Mouse (Mus musculus) small intestine, adult 2 months (tissue): Measurements from ENCODE around the gene Unc5cl. TPM values are rescaled to one million over a fixed set of nuclear protein-coding genes. Genes with fewer than 3 reads are reported as not detected.
A peak's percentile ranks its signal among the peaks of the same experiment; 100 is the strongest.

Experiments used
- H3K27ac ChIP-seq: fragments of 200-500 bp; 2 replicates; pipeline ENCODE4 v1.5.1; 2012; ENCODE audit warnings: low read depth, low read length, control low read depth, inconsistent platforms; ENCODE audit not compliant: insufficient read depth
- H3K27me3 ChIP-seq: fragments of 200-500 bp; 2 replicates; pipeline ENCODE4 v1.6.1; 2012; ENCODE audit warnings: mild to moderate bottlenecking, moderate library complexity, low read length, inconsistent platforms; ENCODE audit not compliant: control insufficient read depth, insufficient read depth
- H3K36me3 ChIP-seq: fragments of 200-500 bp; 2 replicates; pipeline ENCODE4 v1.6.1; 2012; ENCODE audit warnings: mild to moderate bottlenecking, low read length, control low read depth, inconsistent platforms; ENCODE audit not compliant: control insufficient read depth, insufficient read depth
- H3K4me1 ChIP-seq: fragments of 200-500 bp; 2 replicates; pipeline ENCODE4 v1.6.1; 2012; ENCODE audit warnings: low read length, inconsistent platforms, mixed read lengths; ENCODE audit not compliant: control insufficient read depth, insufficient read depth, insufficient read length
- H3K4me3 ChIP-seq: fragments of 200-500 bp; 2 replicates; pipeline ENCODE4 v1.5.1; 2012; ENCODE audit warnings: low read depth, mild to moderate bottlenecking, control low read depth, inconsistent platforms, low read length, moderate library complexity
- CTCF ChIP-seq: fragments of 200-500 bp; IDR thresholded peaks from 2 replicates; pipeline ENCODE4 v1.5.1; 2012; ENCODE audit warnings: low read depth, mild to moderate bottlenecking, control low read depth, inconsistent platforms, low read length, moderate library complexity, mixed read lengths; ENCODE audit not compliant: insufficient replicate concordance, insufficient read length; ENCODE audit errors: extremely low read depth
- POLR2A ChIP-seq: fragments of 200-500 bp; IDR thresholded peaks from 2 replicates; pipeline ENCODE4 v1.6.1; 2012; ENCODE audit warnings: low read depth, mild to moderate bottlenecking, control low read depth, inconsistent platforms, low read length, moderate library complexity
- WGBS: fragments of 180-500 bp; shearing (Covaris S2); methylation state at CpG from one replicate; pipeline ENCODE4 v1.1.7; 2018; 5-methylcytosine and 5-hydroxymethylcytosine counted together
- polyA plus RNA-seq: library from polyadenylated mRNA; depleted of rRNA; stranded (reverse); fragments of >200 nt; gene quantifications from 2 replicates; pipeline ENCODE4 v1.2.3, GENCODE M21; 2012

Gene Unc5cl
- polyA plus RNA-seq, 1 experiment = 52.1 TPM

- Histone ChIP-seq H3K27me3 (no peaks in the 10 kb centered on the region), H3K27ac (0 out of 2 replicates have a peak overlapping the region, but pooled peaks have one; percentile 19), H3K4me3 (no peak overlapping the region), H3K4me1 (peaks cover 59% of the 10 kb centered on the region), H3K36me3 (no peaks in the 10 kb centered on the region)
- WGBS = 73% methylated on average over 20 of the region's 20 CpGs
- TF ChIP-seq POLR2A = no peak
- no peak for TF ChIP-seq CTCF
Measured at GRCm38 (mm10) chr17:48433006-48433655, 21.6 kb upstream of the Unc5cl start.

GRCm38 (mm10) chr17:48433689-48434330, 20.9 kb upstream of the Unc5cl start:
- Histone ChIP-seq H3K27me3 (no peaks in the 10 kb centered on the region), H3K27ac (peak overlapping the region; percentile 73), H3K36me3 (no peaks in the 10 kb centered on the region), H3K4me1 (peaks cover 62% of the 10 kb centered on the region), H3K4me3 (no peak overlapping the region)
- 23% methylated on average over 6 of the region's 6 CpGs for WGBS
- TF ChIP-seq POLR2A = no peak
- TF ChIP-seq CTCF = peak; percentile 62; the same call in 1 of the 2 replicates

DNA sequence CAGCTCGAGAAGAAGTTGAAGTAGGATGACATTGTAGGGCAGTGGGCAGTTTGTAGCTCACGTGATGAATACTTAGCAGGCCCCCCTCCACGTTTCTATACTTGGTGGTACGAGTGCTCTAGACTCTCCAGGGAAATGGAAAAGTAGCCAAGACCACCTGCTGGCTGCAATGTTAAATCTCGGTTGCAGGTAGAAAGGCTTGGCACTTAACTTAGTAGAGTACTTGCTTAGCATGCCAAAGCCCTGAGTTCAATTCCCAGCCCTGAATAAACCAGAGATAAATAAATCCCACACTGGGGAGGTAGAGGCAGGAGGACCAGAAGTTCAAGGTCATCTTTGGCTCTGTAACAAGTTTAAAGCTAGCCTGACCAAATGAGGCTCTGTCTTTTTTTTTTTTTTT, 20.2 kb upstream of the Unc5cl start:
- WGBS = 63% methylated on average over 5 of the region's 5 CpGs
- Histone ChIP-seq H3K27ac (peak overlapping the region; percentile 73), H3K36me3 (no peaks in the 10 kb centered on the region), H3K4me3 (no peak overlapping the region), H3K27me3 (no peaks in the 10 kb centered on the region), H3K4me1 (peaks cover 62% of the 10 kb centered on the region)
- TF ChIP-seq POLR2A (no peak), CTCF (no peak)

DNA sequence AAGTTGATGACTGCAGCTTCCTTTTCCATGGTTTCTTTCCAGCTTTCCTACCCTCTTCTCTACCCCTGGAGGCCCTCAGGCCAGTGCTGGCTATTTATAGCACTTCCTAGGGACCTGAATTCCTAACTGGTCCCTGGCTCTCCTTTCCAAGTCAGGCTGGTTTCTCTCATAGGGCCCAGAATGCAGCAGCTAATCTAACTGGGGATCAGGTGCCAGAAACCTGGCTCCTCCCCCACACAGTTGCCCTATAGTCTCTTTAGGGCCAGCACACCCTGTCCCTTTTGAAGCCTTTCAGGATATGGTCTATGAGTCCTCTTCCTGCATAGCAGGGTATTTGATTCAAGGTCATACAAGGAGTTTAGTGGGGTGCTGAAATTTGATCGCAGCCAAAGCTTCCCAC, 18.2 kb upstream of the Unc5cl start:
- TF ChIP-seq CTCF = no peak
- TF ChIP-seq POLR2A = no peak
- H3K36me3 ChIP-seq = no peaks in the 10 kb centered on the region
- H3K4me3 ChIP-seq = no peak overlapping the region
- H3K27ac ChIP-seq = peak overlapping the region; percentile 45
- peaks cover 49% of the 10 kb centered on the region for H3K4me1 ChIP-seq
- WGBS = 69% methylated on average over 1 of the region's 1 CpGs
- H3K27me3 ChIP-seq = no peaks in the 10 kb centered on the region

GRCm38 (mm10) chr17:48437421-48437911, 17.2 kb upstream of the Unc5cl start:
- Histone ChIP-seq H3K27ac (peak overlapping the region; percentile 45; the same call in 1 of the 2 replicates), H3K36me3 (no peaks in the 10 kb centered on the region), H3K4me3 (no peak overlapping the region), H3K27me3 (no peaks in the 10 kb centered on the region), H3K4me1 (peaks cover 46% of the 10 kb centered on the region)
- 61% methylated on average over 7 of the region's 7 CpGs for whole genome bisulfite sequencing
- no peak for TF ChIP-seq POLR2A
- no peak for TF ChIP-seq CTCF

- TF ChIP-seq POLR2A (no peak), CTCF (no peak)
- Histone ChIP-seq H3K27me3 (no peaks in the 10 kb centered on the region), H3K4me3 (no peak overlapping the region), H3K4me1 (peaks cover 12% of the 10 kb centered on the region; the same call in 1 of the 2 replicates), H3K36me3 (no peaks in the 10 kb centered on the region), H3K27ac (no peak overlapping the region)
- 59% methylated on average over 7 of the region's 7 CpGs for WGBS
Measured at GRCm38 (mm10) chr17:48442745-48443457, 11.8 kb upstream of the Unc5cl start.
